Mouse (Mus musculus) Muller cell, postnatal 12 days (primary cell): ENCODE results near the gene Pomgnt2.
A peak's percentile ranks its signal among the peaks of the same experiment; 100 is the strongest.

Experiments used
- DNase-seq: peaks from one replicate; pipeline ENCODE4 v3.0.0-alpha.2; 2015; ENCODE audit errors: inconsistent ontology term

The Pomgnt2 gene

DNA sequence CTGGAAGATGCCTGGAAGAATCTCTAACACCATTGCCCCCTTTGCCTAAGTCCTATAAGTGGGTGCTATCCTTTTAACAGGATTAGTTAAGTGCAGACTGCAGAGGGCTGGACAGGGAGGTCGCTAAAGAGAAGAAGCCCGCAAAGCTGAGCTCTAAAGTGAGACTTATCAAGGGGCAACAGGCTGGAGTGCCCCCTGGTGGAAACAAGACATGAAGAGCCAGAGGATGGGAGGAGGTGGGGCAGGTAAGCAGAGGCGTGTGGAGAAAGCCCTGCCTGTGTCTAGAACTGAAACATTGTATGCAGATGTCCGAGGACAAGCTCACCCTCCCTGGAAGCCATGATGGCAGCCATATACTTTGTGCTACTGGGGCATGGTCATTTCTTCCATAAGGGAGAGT, 16.7 kb upstream of the Pomgnt2 start:
- DNase-seq, result no peak

- no peak for DNase-seq
Observed at GRCm38 (mm10) chr9:122012816-122013215, 15.9 kb upstream of the Pomgnt2 start.

DNA sequence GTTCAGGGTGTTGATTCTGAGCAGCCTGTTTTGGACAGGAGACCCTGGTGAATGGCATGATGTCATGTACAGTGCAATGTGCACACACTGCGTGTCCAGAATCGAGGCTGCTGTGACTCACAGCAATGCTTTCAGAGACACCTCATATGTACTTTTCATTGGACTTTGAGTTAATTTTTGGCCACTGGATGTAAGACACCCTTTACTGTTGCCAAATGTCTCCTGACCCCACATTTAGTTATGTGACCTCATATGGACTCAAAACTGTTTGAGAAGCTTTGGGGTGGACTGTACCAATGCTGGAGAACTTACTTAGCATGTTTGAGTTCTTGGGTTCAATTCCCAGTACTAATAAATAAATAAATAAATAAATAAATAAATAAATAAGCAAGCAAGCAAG, 13.8 kb upstream of the Pomgnt2 start:
- no peak for DNase-seq

DNA sequence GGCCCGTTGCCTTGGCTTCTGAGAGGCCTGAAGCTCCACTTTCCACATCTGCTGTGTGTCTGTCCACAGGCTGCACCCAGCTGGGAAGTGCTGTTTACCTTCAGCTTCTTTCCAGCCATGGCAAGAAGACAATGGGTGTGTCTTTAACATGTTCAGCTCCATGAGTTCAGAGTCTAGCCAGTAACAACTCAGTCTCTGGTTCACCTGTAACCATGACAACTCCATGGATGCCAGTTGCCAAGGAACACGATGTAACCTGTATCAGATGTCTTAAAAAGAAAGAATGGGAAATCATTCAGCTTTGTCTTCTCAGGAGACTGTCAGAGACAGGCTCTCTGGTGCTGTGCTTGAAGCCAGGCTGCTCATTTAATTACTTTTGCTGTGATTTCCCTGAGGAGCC, 12.0 kb upstream of the Pomgnt2 start:
- DNase-seq, result no peak

GRCm38 (mm10) chr9:122006609-122007008, 9.7 kb upstream of the Pomgnt2 start:
- peak; percentile 40 for DNase-seq

DNA sequence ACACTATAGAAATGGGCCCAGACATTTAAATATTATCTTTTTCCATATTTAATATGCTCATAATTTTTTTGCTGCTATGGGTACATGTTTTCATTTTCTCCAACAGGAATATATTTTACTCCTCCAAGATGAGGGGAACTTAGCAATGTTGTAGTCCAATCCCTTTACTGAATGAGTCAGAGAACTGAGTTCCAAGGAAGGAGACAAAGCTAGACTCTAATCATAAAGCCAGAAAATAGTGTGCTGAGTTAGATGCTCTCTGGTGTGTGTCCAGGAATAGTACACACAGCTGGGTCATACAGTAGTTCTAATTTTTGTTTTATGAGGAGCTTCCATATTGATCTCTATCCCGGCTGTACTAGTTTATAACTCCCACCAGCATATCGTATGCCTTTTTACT, 9.3 kb upstream of the Pomgnt2 start:
- DNase-seq, result no peak

- DNase-seq, result no peak
Observed at GRCm38 (mm10) chr9:121997978-121998377, 1.1 kb upstream of the Pomgnt2 start.

DNA sequence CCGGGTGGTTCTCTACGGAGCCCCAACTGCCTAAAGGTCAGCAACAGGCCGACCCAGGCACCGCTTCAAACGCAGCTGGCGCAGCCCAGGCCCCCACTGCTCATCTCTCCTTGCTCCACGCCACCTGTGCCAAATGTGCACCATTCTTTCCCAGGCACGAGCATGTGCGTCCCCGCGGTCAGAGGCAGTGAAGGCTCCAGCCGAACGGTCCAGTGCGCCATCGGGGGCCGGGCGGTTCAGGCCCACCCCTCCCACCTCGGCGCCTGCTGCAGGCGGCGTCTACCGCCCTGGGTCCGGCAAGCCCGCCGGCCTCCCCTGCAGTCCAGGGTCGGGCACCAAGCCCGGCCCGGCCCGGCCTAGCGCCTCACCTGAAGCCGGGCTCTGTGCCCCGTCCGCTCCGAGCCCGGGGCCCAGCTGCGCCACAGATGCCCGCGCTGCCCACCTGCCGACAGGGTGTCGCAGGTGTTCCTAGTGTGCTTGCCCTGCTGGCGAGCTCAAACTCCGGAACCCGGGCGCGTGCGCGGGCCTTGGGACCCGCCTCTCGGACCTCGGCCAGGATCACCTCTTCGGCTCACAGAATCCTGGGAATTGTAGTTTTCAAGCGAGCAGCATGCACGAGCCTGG, 1.3 kb downstream of the Pomgnt2 start:
- DNase-seq, result peak; percentile 87

GRCm38 (mm10) chr9:121995077-121995476, 1.8 kb downstream of the Pomgnt2 start:
- DNase-seq, result no peak

- no peak for DNase-seq
Observed at GRCm38 (mm10) chr9:121993047-121993446, 3.9 kb downstream of the Pomgnt2 start.

GRCm38 (mm10) chr9:121991041-121991440, 5.9 kb downstream of the Pomgnt2 start:
- DNase-seq, result no peak

GRCm38 (mm10) chr9:121989536-121989935, 7.4 kb downstream of the Pomgnt2 start:
- DNase-seq, result no peak

DNA sequence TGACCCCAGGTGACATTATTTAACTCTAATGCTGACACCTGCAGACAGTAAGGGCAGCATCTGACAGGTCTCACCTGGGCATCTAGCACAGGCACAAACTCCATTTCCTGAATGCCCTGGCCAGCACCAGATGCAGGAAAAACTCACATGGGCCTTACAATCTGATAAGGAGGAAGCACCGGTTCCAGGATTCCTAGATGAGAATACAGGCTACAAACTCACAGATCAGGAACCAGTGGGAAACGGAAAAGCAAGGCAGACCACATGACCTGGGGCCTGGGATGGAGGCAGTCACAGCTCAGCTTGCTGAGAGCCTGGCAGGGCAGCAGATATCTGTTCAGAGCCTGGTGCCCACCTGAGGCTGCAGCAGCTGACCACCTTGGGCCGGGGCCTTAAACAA, 8.0 kb downstream of the Pomgnt2 start:
- DNase-seq, result no peak

- peak; percentile 43 for DNase-seq
Observed at GRCm38 (mm10) chr9:121984465-121985461, 12.1 kb downstream of the Pomgnt2 start.

- DNase-seq, result peak; percentile 47
Observed at GRCm38 (mm10) chr9:121983504-121983903, 13.4 kb downstream of the Pomgnt2 start.

- no peak for DNase-seq
Observed at GRCm38 (mm10) chr9:121982665-121983064, 14.2 kb downstream of the Pomgnt2 start.

DNA sequence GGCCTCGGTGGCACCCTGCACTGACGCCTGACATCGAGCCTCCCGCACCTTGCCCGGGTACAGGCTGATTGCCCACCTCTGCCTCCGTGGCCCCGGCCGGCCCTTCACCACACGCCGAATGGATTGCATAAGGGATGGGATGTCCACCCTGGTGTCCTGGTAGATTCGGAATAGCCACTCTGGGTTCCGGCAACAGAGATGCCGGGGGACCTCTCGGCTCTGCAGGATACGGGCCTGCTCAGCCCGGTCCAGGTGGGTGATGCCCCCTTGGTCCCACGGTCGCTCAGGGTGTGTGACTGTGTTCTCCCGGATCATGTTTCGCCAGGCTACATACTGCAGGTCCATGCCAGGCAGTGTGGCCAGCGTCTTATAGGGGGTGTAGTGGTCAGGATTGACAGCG, 14.7 kb downstream of the Pomgnt2 start:
- DNase-seq, result no peak

- no peak for DNase-seq
Observed at GRCm38 (mm10) chr9:121981466-121982105, 15.3 kb downstream of the Pomgnt2 start.

DNA sequence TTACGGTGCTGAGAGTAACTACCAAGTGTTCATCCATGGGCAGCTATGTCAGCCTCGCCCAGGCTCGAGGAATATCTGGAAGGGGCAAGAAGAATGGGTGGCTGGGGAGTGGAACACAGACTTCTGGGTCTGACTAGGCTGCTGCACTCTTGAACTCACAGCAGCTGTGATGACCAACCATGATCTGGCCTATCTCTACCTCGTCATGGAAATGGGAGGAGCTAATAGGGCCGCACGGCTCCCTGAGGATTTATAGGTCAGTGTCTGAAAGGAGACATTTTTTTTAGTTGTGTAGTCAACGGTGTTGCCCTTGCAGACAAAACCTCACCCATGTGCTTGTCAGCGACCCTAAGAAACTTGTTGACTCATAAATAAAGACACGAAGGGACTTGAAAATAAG, 15.9 kb downstream of the Pomgnt2 start:
- DNase-seq, result no peak

DNA sequence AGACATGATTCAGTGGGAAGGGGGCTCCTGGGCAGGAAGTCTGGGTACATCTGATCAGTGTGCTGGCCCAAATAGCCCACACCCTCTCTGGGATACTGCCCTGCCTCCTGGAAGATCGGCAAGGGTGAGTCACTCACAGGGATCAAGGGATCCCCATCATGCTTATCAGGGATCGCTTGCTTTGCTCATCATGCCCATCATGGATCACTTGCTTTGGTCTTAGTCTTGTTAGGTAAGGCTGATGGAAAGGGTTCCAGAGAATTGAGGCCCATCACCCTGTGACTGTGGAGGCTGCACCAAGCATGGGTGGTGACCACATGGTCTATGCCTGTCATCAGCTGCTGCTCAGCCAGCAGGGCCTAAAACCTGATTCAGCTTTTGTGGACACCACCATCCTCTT, 21.6 kb downstream of the Pomgnt2 start:
- DNase-seq, result peak; percentile 13

DNA sequence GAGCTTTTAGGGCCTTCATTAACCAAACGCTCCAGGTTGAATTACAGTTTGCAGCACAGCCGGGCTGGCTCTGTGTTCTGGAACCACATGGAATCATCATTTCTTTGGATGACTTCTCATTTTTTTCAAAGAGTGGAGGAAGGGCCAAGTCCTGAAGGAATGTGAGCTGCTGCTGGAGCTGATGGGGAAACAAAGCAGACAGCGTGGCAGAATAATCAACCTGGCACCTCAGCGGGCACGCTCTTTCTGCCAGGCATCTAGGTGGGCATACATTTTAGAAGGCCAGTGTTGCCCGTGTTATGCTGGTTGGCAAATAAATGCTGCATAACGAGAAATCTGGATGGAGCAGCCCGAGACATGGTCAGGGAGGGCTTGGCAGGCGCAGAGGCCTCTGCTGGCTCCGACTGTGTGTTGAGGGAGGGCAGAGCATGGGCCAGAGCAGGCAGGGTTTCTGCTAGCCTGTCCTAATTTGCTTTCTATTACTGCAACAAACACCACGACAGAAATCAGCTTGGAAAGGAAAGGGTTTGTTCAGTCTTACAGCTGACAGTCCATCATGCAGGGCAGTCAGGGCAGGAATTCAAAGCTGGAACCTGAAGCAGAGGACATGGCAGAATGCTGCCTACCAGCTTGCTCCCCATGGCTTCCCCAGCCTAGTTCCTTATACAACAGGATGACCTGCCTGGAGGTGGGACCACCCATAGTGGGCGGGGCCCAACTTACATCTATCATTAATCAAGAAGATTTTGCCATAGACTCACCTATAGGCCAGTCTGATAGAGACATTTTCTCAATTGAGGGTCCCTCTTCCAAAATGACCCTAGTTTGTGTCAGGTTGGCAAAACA, 22.5 kb downstream of the Pomgnt2 start:
- peak; percentile 77 for DNase-seq

DNA sequence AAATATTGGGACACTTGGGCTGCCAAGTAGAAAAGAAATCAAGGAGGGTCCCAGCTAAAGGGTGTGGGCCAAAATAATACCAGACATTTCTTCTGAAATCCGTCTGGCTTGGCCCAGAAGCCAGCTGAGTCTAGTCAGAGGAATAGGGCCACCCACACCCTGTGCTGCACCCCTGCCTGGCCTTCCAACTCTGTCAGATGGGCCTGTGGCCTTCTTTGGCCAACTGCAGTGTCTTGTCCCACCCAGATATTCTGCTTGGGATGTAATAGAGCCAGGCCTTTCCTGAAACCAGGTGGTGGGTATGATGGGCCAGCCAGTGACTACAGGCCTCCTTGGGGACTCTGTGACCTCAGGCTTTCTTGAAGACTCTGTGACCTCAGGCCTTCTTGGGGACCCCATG, 23.7 kb downstream of the Pomgnt2 start:
- DNase-seq, result no peak
